Mouse (Mus musculus): ENCODE results near the gene Lrrn4. TPM values are rescaled to one million over a fixed set of nuclear protein-coding genes. Genes with fewer than 3 reads are reported as not detected.

Gene Lrrn4
- polyA plus RNA-seq, 1 experiment from 2014 or later: 11.3 TPM

DNA sequence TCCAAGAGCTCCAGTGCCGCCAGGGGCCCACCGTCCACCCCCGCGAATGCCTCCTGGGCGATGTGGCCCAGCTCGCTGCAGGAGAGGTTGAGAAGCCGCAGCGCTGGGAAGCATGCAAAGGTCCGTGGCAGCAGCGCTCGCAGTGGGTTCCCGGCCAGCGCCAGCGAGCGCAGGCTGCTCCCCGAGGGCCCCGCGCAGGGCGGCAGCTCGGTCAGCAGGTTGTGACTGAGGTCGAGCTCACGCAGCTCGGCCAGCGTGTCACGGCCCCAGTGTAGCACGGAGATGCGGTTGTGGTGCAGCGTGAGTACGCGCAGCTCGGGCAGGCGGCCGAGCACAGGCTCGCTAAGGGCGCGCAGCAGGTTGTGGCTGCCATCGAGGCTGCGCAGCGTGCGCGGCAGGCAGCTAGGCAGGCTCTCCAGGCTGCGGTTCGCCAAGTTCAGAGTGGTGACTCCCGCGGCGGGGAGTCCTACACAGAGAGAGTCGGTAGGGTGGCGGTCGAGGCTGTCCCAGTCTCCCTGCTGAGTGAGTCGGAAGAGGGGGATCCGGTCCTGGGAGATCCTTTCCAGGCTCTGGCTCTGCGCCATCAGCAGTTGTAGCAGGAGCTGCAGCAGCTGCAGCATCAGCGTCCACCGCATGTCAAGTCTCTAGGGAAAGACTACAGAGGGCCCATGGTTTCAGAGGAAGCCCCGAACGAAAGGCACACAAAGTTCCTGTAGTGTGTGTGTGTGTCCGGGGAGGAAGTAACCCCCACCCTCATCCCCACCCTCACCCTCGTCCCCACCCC, 1.2 kb downstream of the Lrrn4 start:
- Histone ChIP-seq H3K4me2 (ENCODE audit: low read depth, low read length) (peak overlapping the region; percentile 94), H3K27ac (ENCODE audit: low read length) (no peak overlapping the region), H3K4me3 (ENCODE audit: low read length) (peak overlapping the region; percentile 61), H3K27me3 (ENCODE audit: control insufficient read depth, insufficient read depth, low read length) (peaks cover 49% of the 10 kb centered on the region), H3K9ac (ENCODE audit: low read length) (peak overlapping the region; percentile 62), H3K9me3 (replicated peaks; ENCODE audit: control insufficient read depth, low read length) (no peaks in the 10 kb centered on the region), H3K36me3 (ENCODE audit: control insufficient read depth, insufficient read depth) (no peaks in the 10 kb centered on the region), H3K4me1 (ENCODE audit: control insufficient read depth, insufficient read depth, low read length) (peaks cover 7% of the 10 kb centered on the region)
- under 1% methylated on average over 58 of the region's 58 CpGs for WGBS
- peak; percentile 50 for ATAC-seq (replicated peaks; ENCODE audit: extremely low read depth, insufficient read depth, low FRiP score)

DNA sequence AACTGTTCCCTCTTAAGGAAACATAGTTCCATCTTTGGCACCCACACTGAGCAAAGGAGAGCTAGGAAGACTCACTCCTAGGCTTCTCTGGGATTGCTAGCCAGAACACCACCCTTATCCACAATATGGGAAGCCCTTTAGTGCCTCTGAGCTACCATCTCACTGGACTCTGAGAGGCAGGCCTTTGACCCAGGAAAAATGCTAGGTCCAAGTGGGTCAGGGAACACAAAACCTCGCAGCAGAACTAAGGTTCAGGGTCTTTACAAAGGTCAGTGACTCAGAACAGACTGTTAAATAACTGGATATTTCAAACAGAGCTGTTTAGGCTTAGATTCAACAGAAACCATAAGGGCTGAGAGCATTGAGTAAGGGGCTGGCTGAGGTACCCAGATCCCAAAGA, 3.7 kb downstream of the Lrrn4 start:
- Histone ChIP-seq H3K4me1 (ENCODE audit: control insufficient read depth, insufficient read depth, low read length) (peaks cover 7% of the 10 kb centered on the region), H3K9ac (ENCODE audit: low read length) (no peak overlapping the region), H3K27me3 (ENCODE audit: control insufficient read depth, insufficient read depth, low read length) (peaks cover 48% of the 10 kb centered on the region), H3K4me2 (ENCODE audit: low read depth, low read length) (no peak overlapping the region), H3K36me3 (ENCODE audit: control insufficient read depth, insufficient read depth) (no peaks in the 10 kb centered on the region), H3K4me3 (ENCODE audit: low read length) (no peak overlapping the region), H3K9me3 (replicated peaks; ENCODE audit: control insufficient read depth, low read length) (no peaks in the 10 kb centered on the region), H3K27ac (ENCODE audit: low read length) (no peak overlapping the region)
- ATAC-seq (replicated peaks; ENCODE audit: extremely low read depth, insufficient read depth, low FRiP score): no peak
- 56% methylated on average over 1 of the region's 1 CpGs for WGBS

- peaks cover 20% of the 10 kb centered on the region for H3K27me3 ChIP-seq (ENCODE audit: control insufficient read depth, insufficient read depth, low read length)
- ATAC-seq (replicated peaks; ENCODE audit: extremely low read depth, insufficient read depth, low FRiP score): no peak
- no peak overlapping the region for H3K4me2 ChIP-seq (ENCODE audit: low read depth, low read length)
- H3K4me1 ChIP-seq (ENCODE audit: control insufficient read depth, insufficient read depth, low read length): no peaks in the 10 kb centered on the region; the same call in 1 of the 2 replicates
- H3K9me3 ChIP-seq (replicated peaks; ENCODE audit: control insufficient read depth, low read length): no peaks in the 10 kb centered on the region
- no peak overlapping the region for H3K4me3 ChIP-seq (ENCODE audit: low read length)
- H3K27ac ChIP-seq (ENCODE audit: low read length): no peak overlapping the region
- H3K9ac ChIP-seq (ENCODE audit: low read length): no peak overlapping the region
- WGBS: 71% methylated on average over 10 of the region's 10 CpGs
- no peaks in the 10 kb centered on the region for H3K36me3 ChIP-seq (ENCODE audit: control insufficient read depth, insufficient read depth)
Observed at GRCm38 (mm10) chr2:132873657-132874326, 6.9 kb downstream of the Lrrn4 start.

DNA sequence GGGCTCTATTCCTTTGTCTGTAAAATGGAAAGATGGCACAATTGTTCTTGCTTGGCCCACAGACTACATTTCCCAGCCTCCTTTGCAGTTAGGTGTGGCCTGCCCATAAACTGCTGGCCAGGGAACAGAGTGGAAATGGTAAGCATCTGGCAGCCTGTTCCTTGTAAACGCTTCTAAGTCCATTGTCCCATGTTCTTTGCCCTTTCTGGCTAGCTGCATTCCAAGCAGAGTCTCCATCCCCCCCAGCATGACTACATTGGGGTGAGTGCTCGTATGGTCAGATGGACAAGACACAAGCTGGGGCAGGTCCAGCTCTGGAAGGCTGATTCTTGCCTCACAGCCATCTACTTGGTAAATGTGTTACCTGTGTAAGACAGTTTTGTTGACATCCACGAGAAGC, 9.0 kb downstream of the Lrrn4 start:
- no peak overlapping the region for H3K4me2 ChIP-seq (ENCODE audit: low read depth, low read length)
- no peak overlapping the region for H3K4me3 ChIP-seq (ENCODE audit: low read length)
- no peak overlapping the region for H3K27ac ChIP-seq (ENCODE audit: low read length)
- no peak overlapping the region for H3K9ac ChIP-seq (ENCODE audit: low read length)
- H3K4me1 ChIP-seq (ENCODE audit: control insufficient read depth, insufficient read depth, low read length): no peaks in the 10 kb centered on the region
- no peak for ATAC-seq (replicated peaks; ENCODE audit: extremely low read depth, insufficient read depth, low FRiP score)
- peaks cover 2% of the 10 kb centered on the region for H3K27me3 ChIP-seq (ENCODE audit: control insufficient read depth, insufficient read depth, low read length)
- 66% methylated on average over 3 of the region's 3 CpGs for WGBS
- no peaks in the 10 kb centered on the region for H3K9me3 ChIP-seq (replicated peaks; ENCODE audit: control insufficient read depth, low read length)
- H3K36me3 ChIP-seq (ENCODE audit: control insufficient read depth, insufficient read depth): no peaks in the 10 kb centered on the region; the same call in 1 of the 2 replicates

GRCm38 (mm10) chr2:132870286-132870685, 10.4 kb downstream of the Lrrn4 start:
- Histone ChIP-seq H3K4me3 (ENCODE audit: low read length) (no peak overlapping the region), H3K36me3 (ENCODE audit: control insufficient read depth, insufficient read depth) (no peaks in the 10 kb centered on the region; the same call in 1 of the 2 replicates), H3K9ac (ENCODE audit: low read length) (no peak overlapping the region), H3K4me2 (ENCODE audit: low read depth, low read length) (no peak overlapping the region), H3K27me3 (ENCODE audit: control insufficient read depth, insufficient read depth, low read length) (no peaks in the 10 kb centered on the region; the same call in 1 of the 2 replicates), H3K9me3 (replicated peaks; ENCODE audit: control insufficient read depth, low read length) (no peaks in the 10 kb centered on the region), H3K27ac (ENCODE audit: low read length) (no peak overlapping the region), H3K4me1 (ENCODE audit: control insufficient read depth, insufficient read depth, low read length) (no peaks in the 10 kb centered on the region)
- ATAC-seq (replicated peaks; ENCODE audit: extremely low read depth, insufficient read depth, low FRiP score): no peak
- WGBS: 69% methylated on average over 4 of the region's 4 CpGs

DNA sequence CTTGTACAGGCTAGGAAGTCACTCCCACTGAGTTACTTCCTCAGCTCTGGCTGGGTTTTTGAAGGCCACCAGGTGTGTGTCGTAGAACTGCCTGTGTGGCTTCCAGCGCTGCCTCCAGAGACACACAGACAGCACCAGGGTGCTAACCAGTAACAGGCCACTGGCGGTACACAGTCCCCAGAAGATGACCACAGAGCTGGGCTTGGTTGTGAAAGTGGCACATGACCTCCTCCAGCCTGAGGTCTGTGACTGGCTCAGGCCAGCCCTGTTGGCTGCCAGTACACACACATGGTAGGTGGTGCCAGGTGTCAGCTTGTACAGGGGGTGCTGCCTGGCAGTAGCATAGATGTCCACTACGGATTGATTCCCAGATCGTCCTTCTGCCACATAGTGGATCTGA, 11.0 kb downstream of the Lrrn4 start:
- no peak overlapping the region for H3K27ac ChIP-seq (ENCODE audit: low read length)
- H3K9me3 ChIP-seq (replicated peaks; ENCODE audit: control insufficient read depth, low read length): no peaks in the 10 kb centered on the region
- no peak overlapping the region for H3K4me2 ChIP-seq (ENCODE audit: low read depth, low read length)
- WGBS: 83% methylated on average over 5 of the region's 5 CpGs
- H3K27me3 ChIP-seq (ENCODE audit: control insufficient read depth, insufficient read depth, low read length): no peaks in the 10 kb centered on the region
- H3K4me1 ChIP-seq (ENCODE audit: control insufficient read depth, insufficient read depth, low read length): no peaks in the 10 kb centered on the region
- H3K4me3 ChIP-seq (ENCODE audit: low read length): no peak overlapping the region
- no peak for ATAC-seq (replicated peaks; ENCODE audit: extremely low read depth, insufficient read depth, low FRiP score)
- peaks cover 2% of the 10 kb centered on the region for H3K36me3 ChIP-seq (ENCODE audit: control insufficient read depth, insufficient read depth)
- H3K9ac ChIP-seq (ENCODE audit: low read length): no peak overlapping the region

GRCm38 (mm10) chr2:132867521-132867920, 13.2 kb downstream of the Lrrn4 start:
- Histone ChIP-seq H3K4me1 (ENCODE audit: control insufficient read depth, insufficient read depth, low read length) (no peaks in the 10 kb centered on the region), H3K4me2 (ENCODE audit: low read depth, low read length) (no peak overlapping the region), H3K36me3 (ENCODE audit: control insufficient read depth, insufficient read depth) (peaks cover 8% of the 10 kb centered on the region), H3K27ac (ENCODE audit: low read length) (no peak overlapping the region), H3K4me3 (ENCODE audit: low read length) (no peak overlapping the region), H3K9ac (ENCODE audit: low read length) (no peak overlapping the region), H3K9me3 (replicated peaks; ENCODE audit: control insufficient read depth, low read length) (no peaks in the 10 kb centered on the region), H3K27me3 (ENCODE audit: control insufficient read depth, insufficient read depth, low read length) (no peaks in the 10 kb centered on the region)
- 64% methylated on average over 5 of the region's 5 CpGs for WGBS
- ATAC-seq (replicated peaks; ENCODE audit: extremely low read depth, insufficient read depth, low FRiP score): no peak

DNA sequence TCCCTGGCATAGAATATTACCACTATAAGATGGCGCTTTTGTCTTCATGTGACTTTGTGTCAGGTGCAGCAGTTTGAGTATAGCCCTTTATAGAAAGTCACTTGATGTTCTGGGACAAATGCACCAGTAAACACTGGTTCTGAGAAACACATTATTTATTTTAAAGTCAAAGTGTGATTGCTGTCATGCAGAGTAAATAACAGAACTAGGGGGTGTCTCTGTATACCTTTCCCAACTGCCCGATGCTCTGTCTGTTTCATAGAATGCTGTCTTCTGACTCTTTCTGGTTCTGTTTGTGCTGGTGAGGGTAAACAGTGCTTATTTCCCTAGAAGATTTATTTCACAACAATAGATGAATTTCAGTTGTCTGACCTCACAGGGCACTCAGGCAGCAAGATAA, 17.4 kb downstream of the Lrrn4 start:
- Histone ChIP-seq H3K9ac (ENCODE audit: low read length) (no peak overlapping the region), H3K4me3 (ENCODE audit: low read length) (no peak overlapping the region), H3K27me3 (ENCODE audit: control insufficient read depth, insufficient read depth, low read length) (no peaks in the 10 kb centered on the region), H3K9me3 (replicated peaks; ENCODE audit: control insufficient read depth, low read length) (no peaks in the 10 kb centered on the region), H3K4me2 (ENCODE audit: low read depth, low read length) (no peak overlapping the region), H3K4me1 (ENCODE audit: control insufficient read depth, insufficient read depth, low read length) (peaks cover 8% of the 10 kb centered on the region), H3K36me3 (ENCODE audit: control insufficient read depth, insufficient read depth) (peaks cover 8% of the 10 kb centered on the region), H3K27ac (ENCODE audit: low read length) (no peak overlapping the region)
- ATAC-seq (replicated peaks; ENCODE audit: extremely low read depth, insufficient read depth, low FRiP score): no peak
- WGBS: 95% methylated on average over 2 of the region's 2 CpGs

DNA sequence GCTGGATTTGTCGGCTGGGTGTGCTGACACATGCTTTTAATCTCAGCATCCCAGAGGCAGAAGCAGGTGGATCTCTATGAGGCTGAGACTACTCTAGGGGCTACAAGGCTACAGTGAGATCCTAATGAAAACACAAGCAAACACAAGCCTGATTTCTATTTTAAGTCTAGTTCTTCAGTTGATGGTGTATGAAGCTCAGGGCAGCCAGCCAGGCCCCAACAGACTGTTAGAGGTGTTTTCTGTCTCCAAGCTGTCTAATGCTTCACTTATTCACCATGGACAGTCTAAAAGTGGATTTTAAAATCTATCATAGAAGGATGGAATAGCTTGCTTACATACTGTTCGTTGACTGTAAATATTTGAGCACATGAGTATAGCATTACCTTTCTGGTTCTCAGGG, 19.2 kb downstream of the Lrrn4 start:
- no peak overlapping the region for H3K4me2 ChIP-seq (ENCODE audit: low read depth, low read length)
- no peaks in the 10 kb centered on the region for H3K27me3 ChIP-seq (ENCODE audit: control insufficient read depth, insufficient read depth, low read length)
- no peak for ATAC-seq (replicated peaks; ENCODE audit: extremely low read depth, insufficient read depth, low FRiP score)
- no peak overlapping the region for H3K27ac ChIP-seq (ENCODE audit: low read length)
- H3K9me3 ChIP-seq (replicated peaks; ENCODE audit: control insufficient read depth, low read length): no peaks in the 10 kb centered on the region
- peaks cover 8% of the 10 kb centered on the region; the same call in 1 of the 2 replicates for H3K36me3 ChIP-seq (ENCODE audit: control insufficient read depth, insufficient read depth)
- H3K4me3 ChIP-seq (ENCODE audit: low read length): no peak overlapping the region
- peaks cover 8% of the 10 kb centered on the region for H3K4me1 ChIP-seq (ENCODE audit: control insufficient read depth, insufficient read depth, low read length)
- no peak overlapping the region for H3K9ac ChIP-seq (ENCODE audit: low read length)
- WGBS: 69% methylated on average over 2 of the region's 2 CpGs
